Mouse (Mus musculus) lung, postnatal 25 days (tissue): ENCODE results near the gene Nos2.
A peak's percentile ranks its signal among the peaks of the same experiment; 100 is the strongest.

ENCODE experiments used
- DNase-seq: peaks from one replicate; pipeline ENCODE4 v3.0.0; 2022; ENCODE audit warnings: low spot score

Gene Nos2

DNA sequence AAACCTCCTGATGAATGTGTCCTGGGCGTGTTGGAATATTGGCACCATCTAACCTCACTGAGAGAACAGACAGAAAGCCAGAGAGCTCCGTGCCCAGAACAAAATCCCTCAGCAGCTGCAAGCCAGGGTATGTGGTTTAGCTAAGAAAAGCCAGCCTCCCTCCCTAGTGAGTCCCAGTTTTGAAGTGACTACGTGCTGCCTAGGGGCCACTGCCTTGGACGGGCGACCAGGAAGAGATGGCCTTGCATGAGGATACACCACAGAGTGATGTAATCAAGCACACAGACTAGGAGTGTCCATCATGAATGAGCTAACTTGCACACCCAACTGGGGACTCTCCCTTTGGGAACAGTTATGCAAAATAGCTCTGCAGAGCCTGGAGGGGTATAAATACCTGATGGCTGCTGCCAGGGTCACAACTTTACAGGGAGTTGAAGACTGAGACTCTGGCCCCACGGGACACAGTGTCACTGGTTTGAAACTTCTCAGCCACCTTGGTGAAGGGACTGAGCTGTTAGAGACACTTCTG lies at the start of gene Nos2:
TSS of gene Nos2 (plus strand) at position 377 of the 529 bp plus-strand sequence.
- DNase-seq = no peak

DNA sequence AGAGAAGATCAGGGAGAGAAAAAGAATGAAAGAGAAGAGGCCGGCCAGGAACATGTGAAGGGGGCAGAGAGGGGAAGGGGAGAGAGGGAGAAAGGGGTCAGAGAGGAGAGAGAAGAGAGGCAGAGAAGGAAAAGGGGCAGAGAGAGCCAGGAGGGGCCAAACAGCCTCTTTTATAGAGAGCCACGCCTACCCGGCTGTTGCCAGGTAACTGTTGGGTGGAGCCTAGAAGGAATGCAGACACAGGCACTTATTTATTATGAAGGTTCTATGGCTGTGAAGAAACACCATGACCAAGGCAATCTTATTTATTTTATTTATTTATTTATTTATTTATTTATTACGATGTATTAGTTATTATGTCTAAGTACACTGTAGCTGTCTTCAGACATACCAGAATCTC lies 49.7 kb upstream of the Nos2 start:
- DNase-seq = no peak

DNA sequence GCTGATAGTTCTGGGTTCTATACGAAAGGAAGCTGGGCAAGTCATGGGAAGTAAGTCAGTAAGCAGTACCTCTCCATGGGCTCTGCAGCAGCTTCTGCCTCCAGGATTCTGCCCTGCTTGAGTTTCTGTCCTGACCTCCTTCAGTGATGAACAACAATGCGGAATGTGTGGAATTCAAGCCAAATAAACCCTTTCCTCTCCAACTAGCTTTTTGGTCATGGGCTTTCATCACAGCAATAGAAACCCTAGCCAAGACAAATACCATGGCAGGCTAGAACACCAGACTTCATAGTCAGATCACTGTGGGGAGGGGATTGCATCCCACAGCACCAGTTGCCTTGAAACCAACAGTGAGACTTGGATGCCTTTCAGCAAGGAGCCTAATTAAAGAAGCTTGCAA lies 47.8 kb upstream of the Nos2 start:
- no peak for DNase-seq

DNA sequence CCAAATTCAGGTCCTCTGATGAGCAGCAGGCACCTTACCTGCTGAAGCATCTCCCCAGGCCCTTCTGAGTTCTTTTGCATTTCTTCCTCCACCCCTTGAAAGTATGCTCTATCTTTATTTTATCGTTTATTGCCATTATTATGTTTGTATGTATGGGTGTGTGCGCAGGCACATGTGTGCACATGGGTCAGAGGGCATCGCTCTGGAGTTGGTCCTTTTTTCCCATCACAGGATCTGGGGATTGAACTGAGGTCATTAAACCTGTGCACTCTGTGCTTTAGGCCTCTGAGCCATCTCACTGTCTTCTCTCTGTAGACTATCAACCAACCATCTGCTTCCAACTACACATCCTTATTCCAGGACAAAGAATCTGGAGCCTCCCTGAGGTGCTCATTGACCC lies 40.9 kb upstream of the Nos2 start:
- DNase-seq = no peak

DNA sequence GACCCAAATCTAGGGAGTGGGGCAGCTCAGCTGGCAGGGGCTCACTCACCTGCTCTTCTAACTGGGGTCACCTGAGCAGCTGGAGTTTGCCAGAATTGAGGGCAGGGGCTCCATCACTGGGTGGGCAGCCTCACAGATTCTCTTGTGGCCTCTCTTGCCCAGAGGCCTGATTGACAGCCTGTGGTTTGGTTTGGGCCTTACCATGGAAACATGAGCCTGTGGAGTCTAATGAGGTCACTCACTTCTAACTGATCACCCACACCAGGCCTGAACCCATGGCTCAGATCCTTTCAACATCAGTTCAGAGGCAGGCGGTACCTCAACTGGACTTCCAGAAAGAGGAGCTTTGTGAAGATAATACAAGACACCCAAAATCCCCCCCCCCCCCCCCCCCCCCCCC lies 33.9 kb upstream of the Nos2 start:
- DNase-seq = no peak

DNA sequence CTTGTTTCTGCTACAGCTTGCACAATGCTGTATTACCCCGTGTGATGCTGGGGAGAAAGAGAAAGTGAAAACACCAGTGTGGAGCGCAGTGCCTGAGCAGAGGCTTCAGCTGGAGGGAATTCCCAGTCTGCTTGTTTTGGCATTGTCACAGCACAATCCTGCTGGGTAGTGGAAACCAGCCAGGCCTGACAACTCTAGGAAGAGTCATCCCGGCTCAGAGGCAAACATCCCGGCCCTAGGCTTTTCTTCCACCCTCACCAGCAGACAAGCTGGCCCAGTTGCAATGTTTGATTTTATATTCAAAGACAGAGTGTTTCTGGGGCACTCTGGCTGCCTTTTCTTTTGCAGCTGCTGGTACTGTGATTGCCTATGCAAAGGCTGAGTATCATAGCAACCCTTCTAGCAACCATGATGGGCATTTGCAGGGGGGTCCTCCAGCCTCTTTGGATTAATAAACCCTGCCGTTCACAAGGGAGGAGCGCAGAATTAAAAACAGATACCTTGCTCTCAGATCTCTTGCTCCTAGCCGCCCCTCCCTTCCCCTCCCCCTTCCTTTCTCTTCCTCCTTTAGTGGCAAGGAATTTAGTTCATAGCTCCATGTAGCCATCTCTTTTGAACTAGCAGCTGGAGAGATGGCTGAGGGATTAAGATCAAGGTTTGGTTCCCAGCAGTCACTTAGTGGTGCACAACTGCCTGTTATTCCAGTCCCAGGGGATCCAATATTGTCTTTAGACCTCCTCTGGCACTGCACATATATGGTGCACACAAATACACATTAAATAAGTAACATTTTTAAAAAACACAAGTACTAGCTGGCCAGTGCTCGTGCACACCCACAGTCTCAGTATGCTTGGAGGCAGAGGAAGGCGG lies 33.2 kb upstream of the Nos2 start:
- DNase-seq = peak; percentile 85

DNA sequence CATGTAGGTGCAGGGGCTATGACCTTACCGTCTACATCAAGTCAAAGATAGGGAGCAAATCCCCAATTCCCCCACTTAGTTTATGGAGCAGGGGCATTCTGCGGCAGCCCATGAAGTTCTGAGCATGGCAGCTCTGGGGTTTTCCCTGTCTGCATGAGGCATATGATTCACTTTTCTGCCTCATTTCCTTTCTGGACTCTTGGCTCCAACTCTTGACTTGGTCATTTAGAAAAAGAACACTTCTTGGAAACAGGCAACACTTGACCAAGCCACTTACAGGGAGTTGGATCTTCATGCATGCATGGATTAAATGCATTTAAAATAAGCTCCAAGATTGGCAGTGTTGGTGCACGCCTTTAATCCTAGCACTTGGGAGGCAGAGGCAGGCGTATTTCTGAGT lies 31.4 kb upstream of the Nos2 start:
- DNase-seq = no peak

DNA sequence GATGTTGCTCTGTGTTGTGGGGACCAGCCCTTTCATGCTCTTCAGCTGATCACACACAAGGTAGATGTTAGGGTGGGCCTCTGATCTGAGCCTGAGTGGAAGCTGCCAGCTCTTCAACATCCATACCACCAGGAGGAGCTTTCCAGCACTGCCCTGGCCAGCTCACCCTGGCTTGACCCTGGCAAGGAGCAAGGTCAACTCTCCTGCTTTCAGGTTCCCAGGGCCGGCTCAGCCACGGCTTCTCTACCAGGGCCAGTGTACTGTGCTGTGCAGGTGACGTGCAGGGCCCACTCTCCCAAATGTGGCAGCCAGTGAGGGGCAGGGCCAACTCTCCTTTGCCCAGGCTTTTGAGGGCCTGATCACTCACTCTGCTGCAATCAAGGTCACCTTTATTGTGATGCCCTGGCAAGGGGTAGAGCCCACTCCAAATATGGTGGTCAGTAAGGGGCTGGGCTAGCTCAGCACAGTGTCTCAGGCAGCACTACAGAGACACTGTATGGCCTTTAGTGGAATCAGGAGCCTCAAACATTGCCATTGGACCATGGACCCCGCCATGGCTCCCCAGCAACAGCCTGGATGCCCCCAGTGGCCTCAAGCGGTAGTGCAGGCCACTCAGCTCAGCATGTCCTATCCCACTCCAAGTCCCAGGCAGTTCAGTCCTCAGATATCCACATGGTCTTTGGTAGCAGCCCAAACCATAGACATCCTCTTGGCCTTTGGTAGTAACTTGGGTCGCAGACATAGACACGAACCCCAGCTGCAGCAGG lies 24.0 kb upstream of the Nos2 start:
- no peak for DNase-seq

DNA sequence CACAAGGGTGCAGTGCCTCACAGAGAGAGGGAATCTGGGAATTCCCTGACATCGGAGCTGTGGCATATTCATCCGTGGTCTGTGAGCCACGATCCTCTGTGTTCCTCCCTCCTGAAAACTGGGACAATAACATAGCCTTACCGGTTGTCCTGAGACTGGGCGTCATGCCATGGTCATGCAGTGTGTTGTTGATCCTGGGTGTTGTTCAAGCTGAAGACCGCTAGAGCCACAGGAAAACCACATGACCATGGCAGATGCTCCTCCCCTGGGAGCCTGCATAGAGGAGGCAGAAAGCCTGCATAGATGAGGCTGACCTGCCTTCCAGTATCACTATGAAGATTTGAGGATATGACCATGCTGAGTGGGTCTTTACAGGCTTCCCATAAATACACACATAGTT lies 5.1 kb upstream of the Nos2 start:
- no peak for DNase-seq

DNA sequence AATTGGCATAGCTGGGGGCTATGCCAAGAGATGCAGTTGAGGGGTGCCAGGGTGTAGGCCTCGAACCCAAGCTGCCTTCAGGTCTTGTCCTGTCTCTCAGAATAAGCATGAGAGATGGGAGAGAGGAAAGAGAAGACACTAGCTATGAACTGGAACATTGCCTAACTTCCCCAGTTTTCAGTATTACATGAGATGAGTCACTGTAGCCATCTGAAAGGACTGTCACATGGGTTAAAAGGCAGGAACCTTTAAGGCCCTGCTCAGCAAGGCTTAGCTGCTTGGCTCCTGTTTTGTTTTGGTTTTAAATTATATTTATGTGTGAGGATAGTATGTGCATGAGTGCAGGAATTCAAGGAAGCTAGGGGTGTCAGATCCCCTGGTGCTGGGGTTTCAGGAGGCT lies 4.2 kb upstream of the Nos2 start:
- no peak for DNase-seq

DNA sequence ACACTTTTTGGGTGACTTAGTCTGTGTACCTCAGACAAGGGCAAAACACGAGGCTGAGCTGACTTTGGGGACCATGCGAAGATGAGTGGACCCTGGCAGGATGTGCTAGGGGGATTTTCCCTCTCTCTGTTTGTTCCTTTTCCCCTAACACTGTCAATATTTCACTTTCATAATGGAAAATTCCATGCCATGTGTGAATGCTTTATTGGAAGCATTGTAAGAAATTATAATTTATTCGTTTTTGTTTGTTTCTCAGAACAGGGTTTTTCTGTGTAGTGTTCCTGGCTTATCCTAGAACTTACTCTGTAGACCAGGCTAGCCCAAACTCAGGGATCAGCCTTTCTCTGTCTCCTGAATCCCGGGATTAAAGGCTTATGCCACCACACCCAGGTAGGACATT lies 842 bp upstream of the Nos2 start:
- DNase-seq = no peak

DNA sequence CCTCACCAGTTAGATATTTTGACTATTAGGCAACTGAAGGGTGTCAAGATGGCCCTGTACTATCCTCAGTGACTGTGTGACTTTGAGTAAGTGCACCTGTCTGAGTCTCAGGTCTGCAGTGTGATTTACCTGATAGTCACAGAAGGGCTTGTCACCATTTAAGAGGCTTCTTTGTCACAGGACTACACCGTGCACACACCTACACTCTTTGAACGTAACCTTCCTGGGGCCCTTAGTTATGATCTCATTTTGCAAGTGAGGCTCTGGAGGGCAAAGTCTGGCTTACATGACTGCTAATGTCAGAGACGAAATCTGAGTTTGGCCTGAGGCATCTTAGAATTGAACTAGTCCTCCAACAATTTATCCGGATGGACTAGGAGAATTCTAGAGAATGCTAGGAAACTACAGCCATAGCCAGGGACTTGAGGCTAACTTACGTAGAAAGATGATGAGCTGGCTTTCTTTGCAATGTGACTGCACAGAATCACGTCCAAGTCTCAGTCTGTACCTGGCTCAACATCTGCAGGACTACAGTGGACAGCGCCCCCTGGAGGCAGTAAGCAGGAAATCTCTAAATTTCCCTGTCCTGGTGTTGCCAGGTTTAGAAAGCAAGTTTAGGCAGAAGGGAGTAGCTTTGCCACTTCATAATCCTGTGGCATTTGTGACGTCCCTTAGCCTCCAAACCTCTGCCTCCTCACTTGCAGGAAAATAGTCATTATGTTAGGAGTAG lies 2.3 kb downstream of the Nos2 start:
- peak; percentile 47 for DNase-seq

DNA sequence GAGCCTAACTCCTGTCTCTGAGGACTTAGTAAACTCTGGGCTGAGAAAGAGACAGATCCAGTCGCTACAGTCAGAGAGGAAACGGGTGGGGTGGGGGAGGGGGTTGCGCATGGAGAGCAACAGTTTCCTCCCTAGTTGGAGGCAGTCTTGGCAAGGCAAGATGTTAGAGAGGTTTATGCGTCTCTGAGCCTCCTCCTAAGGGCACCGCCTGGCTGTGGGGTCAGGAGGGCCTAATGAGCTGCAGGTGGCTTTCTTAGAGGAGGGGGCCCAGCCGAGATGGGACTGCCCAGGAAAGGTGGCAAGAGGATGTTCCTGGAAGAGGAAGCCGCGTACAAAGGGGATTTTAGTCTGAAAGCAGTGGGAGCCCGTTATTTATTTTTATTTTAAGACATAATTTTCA lies 3.5 kb downstream of the Nos2 start:
- no peak for DNase-seq

DNA sequence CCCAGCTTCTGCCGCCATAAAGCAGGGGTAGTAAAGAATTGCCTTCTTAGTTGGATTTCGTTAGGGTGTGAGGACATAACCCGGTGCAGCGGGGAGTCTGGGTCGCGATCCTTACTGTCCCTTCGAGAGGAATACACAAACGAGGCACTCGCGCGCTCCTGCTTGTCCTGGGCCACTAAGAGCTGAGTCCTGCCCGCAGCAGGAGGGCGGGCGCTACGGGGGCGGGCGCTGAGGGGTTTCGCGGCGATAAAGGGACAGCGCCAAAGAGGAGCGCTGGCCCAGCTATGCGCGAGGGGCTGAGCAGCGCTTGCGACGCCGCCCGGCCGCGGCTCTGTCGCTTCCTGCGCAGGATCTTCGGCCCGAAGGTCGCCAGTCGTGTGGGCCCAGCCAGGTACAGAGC lies 4.3 kb downstream of the Nos2 start:
- peak; percentile 10 for DNase-seq

DNA sequence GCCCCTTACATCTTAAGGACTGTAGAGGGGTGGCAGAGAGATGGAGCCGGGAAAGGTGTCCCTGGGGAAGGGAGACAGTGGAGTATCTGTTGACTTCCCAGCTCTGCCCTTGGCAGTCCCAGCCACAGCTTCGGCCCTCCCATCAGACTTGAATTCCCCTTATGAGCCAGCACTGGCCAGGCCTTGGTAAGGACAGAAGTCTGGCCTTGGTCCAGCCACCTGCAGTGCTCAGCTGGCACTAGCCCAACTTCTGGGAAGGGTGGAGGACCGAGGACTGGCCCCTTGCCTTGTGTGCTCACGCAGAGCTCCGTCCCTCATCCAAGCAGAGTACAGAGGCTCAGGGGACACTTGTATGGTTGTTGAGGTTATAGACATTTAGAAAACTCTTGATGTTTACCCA lies 8.8 kb downstream of the Nos2 start:
- peak; percentile 45 for DNase-seq

DNA sequence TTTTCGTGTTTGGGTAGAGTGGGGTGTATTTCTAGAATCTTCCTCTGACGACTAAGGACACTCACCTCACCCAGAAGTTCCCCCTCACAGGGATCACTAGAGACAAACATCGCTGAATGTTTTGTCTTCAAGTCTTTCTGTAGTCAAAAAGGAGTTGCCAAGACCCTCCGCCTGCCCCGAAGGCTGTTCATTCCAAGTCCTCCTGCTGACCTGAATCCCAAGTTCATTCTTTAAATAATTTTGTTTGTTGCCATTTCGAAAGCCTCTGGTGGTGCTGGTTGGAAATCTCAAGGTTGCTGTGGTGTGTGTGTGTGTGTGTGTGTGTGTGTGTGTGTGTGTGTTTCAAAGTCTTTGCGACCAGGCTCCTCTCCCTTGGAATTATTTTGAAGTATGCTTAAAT lies 13.7 kb downstream of the Nos2 start:
- no peak for DNase-seq

DNA sequence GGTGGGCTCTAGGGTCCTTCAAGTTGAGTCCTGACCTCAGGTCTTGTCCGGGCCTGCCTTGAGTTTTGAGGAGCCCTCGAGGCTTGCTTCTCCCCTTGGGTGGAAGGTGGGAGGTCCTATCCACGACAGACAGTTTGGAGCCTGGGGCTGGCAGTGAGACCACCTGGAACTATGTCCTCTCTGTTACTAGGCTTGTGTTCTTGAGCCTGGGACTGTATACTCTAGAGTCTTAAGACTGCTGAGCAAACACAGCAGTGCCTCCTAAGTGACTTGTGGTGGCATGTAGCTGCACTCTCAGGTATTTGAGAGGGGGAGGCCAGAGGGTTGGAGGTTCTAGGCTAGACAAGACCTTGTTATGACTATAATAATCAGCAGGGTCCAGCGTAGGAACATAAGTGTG lies 14.1 kb downstream of the Nos2 start:
- no peak for DNase-seq

DNA sequence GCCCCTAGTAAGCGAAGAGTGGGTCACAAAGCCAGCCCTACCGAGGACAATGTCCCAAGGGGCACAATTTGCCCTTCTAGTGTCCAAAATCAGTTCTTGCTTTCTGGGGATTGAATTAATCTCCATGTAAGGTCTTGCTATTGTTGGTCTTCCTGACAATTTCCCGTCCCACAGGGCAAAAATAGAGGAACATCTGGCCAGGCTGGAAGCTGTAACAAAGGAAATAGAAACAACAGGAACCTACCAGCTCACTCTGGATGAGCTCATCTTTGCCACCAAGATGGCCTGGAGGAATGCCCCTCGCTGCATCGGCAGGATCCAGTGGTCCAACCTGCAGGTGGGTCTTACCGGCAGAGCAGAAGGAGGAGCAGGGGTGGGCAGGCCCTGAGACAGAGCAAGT lies 14.6 kb downstream of the Nos2 start:
- DNase-seq = no peak

DNA sequence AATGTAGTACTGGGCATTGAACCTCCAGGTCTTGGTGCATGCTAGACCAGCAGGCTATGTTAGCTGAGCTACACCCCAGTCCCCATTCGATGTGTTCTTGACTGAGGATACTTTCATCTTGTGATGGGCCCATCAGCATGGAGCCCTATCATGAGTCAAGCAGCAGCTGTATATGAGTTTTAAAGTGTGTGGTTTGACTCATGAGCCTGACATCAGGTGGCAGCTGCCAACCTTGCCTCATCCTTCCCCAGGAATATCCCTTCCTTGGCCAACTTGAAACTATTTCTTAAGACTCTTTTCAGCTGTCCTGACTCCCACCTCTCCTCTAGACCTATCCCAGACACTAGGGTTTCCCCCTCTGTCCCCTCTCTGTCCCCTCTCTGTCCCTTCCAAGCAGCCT lies 22.5 kb downstream of the Nos2 start:
- DNase-seq = no peak

DNA sequence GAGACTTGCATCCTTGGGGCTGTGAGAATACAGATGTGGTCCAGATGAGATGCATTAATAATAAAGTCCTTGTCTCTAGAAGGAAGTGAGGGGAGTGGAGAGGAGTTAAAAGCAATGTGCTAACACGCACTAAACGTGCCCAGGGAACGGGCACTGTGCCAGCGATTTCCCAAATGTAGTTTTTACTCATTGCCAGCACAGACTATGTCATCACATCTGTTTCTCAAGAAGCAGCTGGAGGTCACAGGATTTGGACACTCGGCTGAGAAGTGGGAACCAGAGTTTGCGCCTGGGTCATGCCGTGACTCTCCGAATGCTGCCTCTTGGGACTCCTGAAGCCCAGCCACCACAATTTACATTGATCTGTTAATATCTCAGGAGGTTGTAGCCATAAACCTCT lies 29.8 kb downstream of the Nos2 start:
- DNase-seq = no peak

DNA sequence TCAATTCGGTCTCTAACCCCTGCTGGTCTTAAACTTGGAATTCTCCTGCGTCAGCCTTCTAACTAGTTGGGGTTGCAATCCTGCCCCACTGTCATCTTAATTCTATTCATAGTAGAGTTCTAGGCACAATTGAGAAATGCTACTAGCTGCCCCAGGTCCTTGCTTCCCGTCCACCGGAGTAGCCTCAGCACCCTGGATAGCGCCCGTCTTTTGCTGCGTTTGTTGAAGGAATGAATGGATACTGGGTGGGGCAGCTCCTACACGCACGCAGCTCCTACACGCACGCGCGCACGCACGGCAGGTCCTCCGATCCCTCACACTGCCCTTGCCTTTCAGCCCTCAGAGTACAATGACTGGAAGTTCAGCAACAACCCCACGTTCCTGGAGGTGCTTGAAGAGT lies 31.9 kb downstream of the Nos2 start:
- DNase-seq = no peak

DNA sequence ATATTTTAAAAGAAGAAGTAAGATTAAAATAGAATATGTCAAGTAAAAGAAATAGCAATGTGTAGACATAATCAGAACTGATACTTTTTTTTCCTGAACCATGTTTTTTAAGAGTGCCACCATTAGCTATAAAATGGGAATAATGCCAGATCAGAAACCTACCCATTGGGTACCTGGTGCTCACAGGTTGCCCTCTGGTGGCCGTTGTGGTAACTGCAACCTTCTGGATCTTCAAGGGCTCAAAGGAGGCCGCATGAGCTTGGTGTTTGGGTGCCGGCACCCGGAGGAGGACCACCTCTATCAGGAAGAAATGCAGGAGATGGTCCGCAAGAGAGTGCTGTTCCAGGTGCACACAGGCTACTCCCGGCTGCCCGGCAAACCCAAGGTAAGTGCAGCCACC lies 35.7 kb downstream of the Nos2 start:
- peak; percentile 75 for DNase-seq

DNA sequence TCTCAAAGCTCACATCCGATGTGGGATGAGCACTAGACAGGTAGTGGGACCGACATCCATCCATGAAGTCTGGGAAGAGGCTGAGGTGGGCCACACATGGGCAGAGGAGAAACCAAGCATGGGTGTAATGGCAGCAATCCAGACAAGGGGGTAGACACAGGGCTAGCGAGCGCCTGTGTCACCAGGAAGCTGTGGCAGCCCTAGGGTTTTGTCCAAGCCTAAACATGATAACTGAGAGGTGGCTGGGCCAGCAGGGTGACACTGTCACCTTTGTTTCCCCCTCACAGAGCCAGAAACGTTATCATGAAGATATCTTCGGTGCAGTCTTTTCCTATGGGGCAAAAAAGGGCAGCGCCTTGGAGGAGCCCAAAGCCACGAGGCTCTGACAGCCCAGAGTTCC lies 38.8 kb downstream of the Nos2 start:
- DNase-seq = no peak
